Mouse (Mus musculus) spleen, embryonic (tissue): ENCODE results near the gene Amy2a3.
"Not testable (repeated sequence)": the region's sequence is repeated elsewhere in the genome, so short reads cannot be mapped to it uniquely, and the experiment has no call there.

Experiments
- CTCF ChIA-PET: fragments of 350-600 bp; sonication (Branson Sonifier 250); formaldehyde crosslinking; loops from one replicate; lab custom pipeline; 2022; lab: Charles Lee

Gene Amy2a3

DNA sequence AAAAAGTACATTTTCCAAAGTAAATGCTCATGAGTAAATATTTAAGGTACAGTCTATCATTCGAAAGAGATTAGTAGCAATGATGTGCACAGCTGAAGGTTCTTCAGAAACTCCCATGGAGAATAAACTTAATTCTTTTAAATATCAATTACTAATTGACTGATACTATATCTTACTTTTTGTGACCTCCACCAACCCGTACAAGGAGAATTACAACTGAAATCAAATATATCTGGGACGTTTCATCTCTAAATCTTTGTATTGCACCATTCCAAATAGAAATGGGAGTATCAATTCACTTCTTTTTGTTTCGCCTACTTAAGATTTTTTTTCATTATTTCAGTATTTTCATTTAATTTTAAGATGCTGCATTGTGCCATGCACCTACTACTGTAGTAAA lies at the start of gene Amy2a3:
TSS of gene Amy2a3 (minus strand) at position 101 of the 400 bp plus-strand sequence.
- CTCF ChIA-PET: not testable (repeated sequence)

DNA sequence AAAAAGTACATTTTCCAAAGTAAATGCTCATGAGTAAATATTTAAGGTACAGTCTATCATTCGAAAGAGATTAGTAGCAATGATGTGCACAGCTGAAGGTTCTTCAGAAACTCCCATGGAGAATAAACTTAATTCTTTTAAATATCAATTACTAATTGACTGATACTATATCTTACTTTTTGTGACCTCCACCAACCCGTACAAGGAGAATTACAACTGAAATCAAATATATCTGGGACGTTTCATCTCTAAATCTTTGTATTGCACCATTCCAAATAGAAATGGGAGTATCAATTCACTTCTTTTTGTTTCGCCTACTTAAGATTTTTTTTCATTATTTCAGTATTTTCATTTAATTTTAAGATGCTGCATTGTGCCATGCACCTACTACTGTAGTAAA lies 32.7 kb upstream of the Amy2a3 start, which contains the start of gene Amy2a2:
TSS of gene Amy2a2 (minus strand) at position 101 of the 400 bp plus-strand sequence.
- CTCF ChIA-PET: not testable (repeated sequence)

DNA sequence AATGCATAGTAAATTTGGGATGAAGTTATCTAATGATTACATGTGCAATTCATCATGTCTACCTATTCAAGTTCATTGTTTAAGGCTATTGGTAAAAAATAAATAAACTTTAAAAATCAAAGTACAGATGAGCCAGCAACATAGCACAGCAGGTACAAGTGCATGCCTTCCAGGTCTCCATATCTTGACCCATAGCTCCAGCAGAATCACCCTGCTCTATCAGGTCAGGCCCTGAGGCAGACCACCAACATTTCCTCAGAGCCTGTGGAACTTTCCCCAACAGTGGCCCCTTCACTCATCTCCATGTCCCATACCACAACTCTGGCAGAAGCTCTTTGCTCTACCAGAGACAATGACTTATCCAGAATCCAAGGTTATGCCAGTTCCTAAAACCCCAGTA lies 21.6 kb upstream of the Amy2a3 start:
- CTCF ChIA-PET: not testable (repeated sequence)

DNA sequence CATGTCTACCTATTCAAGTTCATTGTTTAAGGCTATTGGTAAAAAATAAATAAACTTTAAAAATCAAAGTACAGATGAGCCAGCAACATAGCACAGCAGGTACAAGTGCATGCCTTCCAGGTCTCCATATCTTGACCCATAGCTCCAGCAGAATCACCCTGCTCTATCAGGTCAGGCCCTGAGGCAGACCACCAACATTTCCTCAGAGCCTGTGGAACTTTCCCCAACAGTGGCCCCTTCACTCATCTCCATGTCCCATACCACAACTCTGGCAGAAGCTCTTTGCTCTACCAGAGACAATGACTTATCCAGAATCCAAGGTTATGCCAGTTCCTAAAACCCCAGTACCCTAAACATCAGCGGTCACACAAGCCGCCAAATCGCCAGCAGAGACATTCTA lies 10.9 kb downstream of the Amy2a3 start:
- CTCF ChIA-PET: not testable (repeated sequence)

DNA sequence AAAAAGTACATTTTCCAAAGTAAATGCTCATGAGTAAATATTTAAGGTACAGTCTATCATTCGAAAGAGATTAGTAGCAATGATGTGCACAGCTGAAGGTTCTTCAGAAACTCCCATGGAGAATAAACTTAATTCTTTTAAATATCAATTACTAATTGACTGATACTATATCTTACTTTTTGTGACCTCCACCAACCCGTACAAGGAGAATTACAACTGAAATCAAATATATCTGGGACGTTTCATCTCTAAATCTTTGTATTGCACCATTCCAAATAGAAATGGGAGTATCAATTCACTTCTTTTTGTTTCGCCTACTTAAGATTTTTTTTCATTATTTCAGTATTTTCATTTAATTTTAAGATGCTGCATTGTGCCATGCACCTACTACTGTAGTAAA lies 32.5 kb downstream of the Amy2a3 start, which contains the start of gene Amy2a4:
TSS of gene Amy2a4 (minus strand) at position 101 of the 400 bp plus-strand sequence.
- CTCF ChIA-PET: not testable (repeated sequence)

DNA sequence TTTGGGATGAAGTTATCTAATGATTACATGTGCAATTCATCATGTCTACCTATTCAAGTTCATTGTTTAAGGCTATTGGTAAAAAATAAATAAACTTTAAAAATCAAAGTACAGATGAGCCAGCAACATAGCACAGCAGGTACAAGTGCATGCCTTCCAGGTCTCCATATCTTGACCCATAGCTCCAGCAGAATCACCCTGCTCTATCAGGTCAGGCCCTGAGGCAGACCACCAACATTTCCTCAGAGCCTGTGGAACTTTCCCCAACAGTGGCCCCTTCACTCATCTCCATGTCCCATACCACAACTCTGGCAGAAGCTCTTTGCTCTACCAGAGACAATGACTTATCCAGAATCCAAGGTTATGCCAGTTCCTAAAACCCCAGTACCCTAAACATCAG lies 43.6 kb downstream of the Amy2a3 start:
- CTCF ChIA-PET: not testable (repeated sequence)

DNA sequence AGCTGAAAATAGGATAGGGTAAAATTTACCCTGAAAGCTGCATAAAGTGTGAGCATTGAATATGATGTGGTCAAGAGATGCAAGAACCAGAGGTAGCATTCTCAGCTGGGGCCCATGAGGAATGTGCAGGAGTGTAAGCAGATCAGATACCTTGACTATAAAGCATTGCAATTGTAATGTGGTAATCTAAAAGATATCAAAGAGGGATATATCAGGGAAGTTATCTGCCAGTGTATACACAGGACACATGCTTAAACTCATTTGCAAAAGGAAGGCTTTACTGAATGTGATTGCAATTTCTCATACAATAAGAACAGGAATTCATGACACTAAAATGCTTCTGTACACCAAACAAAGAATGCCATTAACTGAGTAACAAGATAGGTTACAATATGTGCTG lies 44.3 kb downstream of the Amy2a3 start:
- CTCF ChIA-PET: not testable (repeated sequence)
